Mouse (Mus musculus) spleen, postnatal 10 days (tissue): ENCODE data around the gene Gpd2.

Experiments
- DNase-seq, 2 experiments: peaks; one replicate each; pipeline ENCODE4 v3.0.0; 2021 to 2022; ENCODE audit warnings: low spot score in 2 of 2

Gpd2 gene

DNA sequence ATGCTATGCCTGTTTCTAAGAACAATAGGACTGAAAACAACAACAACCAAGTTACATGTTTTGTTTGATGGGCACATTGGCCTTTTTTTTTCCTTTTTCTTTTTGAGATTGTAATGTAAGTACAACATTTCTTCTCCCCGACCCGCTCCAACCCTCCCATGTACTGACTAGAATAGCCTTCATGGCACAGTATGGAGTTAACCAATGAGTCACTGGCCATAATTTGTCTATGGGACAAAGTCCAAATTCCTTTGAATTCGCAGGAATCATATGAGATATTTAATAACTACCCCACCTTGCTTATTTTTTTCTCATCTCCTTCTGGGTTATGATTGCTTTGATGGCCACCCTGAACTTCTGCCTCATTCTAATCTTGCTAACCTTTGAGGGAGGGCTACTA lies 12.7 kb downstream of the Gpd2 start:
- no peak for DNase-seq

DNA sequence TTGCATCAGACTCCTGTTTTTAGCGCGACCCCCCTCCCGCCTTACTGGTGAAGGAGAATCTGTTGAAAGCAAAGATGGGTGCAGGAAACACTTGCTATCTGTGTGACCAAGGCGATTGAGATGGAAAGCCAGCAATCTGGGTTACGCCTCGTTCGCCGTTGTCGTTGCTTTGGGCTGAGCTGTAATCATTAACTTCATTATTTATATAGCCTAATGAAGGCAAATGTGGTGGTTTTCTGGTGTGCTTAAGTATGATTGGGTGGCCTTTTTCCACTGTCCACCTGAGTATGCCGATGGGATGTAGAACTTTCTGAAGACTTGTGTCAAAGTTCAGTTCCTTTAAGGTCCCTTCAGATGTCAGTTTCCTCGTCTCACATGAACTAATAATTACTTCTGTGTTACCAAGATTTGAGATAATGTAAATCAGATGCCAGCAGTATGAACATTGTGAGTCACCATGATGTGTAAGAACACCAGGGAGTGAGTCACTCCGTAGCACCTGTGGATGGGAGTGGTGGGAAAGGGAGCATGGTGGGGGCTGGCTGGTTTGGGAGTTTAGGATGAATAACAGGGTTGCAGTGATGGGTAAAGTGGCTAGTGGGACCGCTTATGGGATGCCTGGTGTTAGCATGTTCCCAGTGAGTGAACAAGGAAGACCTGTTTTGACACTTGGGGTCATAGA lies 14.3 kb downstream of the Gpd2 start:
- DNase-seq: no peak

DNA sequence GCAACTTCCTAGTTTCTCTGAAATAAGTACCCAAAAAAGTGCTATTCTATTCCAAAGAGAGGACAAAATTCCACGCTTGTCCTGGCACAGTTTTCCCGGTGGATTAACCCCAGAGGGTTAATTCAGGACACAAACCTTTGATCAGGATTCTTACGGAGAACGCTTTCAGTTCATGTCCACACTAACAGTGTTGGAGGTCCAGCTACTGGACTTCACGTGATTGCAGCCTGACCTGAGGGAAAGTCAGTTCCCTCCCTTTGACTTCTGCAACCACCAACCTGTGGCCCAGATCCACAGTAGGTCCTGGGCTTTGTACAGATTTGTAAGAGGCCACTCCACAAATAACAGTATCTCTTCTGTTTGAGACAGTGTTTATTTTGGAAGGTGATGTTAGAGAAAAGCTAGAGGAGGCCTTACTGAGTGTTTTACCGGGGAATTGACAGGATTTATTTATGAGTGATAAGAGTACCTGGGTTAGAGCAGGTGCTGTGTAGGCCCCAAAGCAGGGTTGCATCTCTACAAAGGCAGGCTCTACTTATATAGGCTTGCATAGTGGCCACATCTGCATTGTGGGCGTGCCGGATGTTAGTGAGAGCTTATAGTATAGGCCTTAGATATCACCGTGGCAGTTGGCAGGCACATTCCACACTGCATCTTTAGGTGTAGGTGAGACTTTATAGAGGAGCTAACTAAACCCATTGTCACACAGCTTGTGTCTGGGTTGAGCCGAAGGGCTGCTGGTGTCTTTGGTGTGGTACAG lies 15.3 kb downstream of the Gpd2 start:
- DNase-seq: no peak

- DNase-seq: no peak
Observed at GRCm38 (mm10) chr2:57254267-57254666, 16.8 kb downstream of the Gpd2 start.

- no peak for DNase-seq
Observed at GRCm38 (mm10) chr2:57255153-57255670, 17.8 kb downstream of the Gpd2 start.

GRCm38 (mm10) chr2:57255836-57256235 lies 18.4 kb downstream of the Gpd2 start:
- DNase-seq: no peak

DNA sequence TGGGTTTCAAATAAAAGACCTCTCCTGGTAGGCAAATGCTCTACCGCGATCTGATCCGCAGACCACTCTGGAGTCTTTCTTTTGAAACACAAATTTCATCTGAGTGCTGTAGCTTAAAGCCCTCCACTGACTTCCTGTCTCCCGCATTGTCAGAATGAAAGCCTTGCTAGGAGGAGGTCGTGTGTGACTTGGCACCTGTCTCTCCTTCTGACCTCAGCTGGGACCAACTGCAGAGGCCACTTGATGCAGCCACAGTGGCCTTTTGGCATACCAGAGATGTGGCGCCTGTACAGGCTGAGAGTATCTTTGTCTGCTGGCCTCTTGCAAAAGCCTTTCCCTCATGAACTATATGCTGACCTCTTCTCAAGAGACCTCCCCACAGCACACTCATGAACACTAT lies 19.0 kb downstream of the Gpd2 start:
- no peak for DNase-seq

DNA sequence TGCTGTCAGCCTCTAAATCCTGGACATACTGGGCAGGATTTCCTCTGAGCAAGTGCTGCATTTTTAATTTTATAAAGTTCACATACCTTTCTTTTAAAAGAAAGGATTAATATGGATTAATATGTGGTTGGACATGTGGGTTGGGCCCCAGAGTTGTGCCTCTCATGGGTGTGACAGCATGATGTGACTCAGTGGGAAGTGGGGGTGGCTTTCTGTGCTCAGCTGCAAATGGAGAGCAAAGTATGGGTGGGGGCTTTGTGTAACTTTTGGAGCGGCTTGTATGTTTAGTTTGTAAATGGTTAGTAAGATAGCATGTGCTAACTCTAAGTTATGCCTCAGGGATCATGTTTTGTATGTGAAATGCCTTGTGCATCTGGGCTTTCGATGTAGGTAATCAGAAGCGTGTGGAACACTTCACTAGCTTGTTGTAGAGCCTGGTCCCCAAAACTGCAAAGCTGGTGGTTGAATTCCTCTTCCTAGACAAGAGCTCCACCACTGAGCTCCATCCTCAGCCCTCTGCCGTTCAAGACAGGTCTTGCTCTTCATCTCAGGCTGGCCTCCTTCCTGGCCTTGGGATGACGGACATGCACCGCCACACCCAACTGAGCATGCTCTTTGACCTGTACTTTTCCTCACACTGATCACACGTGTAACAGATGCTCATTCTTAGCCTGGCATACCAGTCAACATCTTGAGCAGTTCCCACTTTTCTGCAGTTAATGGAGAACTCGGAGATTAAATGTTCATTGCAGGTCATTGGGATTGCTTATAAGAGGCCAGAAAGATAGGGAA lies 24.0 kb downstream of the Gpd2 start:
- DNase-seq: no peak

GRCm38 (mm10) chr2:57263431-57263830 lies 26.0 kb downstream of the Gpd2 start:
- no peak for DNase-seq

DNA sequence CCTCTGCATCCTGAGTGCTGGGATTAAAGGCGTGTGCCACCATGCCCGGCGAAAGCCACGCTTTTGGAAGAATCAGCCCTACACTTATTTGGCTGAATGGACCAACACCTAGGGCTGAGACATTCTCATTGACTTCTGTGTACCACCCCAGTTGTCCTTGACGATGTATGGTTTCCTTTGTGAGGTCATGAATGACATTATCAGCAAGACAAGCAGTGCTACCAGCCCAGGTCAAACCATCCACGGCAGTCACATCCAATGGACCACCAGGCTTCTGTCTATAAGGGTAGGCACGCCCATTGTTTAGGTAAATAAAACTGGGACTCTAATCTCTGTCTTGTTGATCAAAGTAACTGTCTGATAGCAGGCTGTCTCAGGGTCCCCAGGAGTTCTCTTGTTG lies 27.5 kb downstream of the Gpd2 start:
- no peak for DNase-seq

DNA sequence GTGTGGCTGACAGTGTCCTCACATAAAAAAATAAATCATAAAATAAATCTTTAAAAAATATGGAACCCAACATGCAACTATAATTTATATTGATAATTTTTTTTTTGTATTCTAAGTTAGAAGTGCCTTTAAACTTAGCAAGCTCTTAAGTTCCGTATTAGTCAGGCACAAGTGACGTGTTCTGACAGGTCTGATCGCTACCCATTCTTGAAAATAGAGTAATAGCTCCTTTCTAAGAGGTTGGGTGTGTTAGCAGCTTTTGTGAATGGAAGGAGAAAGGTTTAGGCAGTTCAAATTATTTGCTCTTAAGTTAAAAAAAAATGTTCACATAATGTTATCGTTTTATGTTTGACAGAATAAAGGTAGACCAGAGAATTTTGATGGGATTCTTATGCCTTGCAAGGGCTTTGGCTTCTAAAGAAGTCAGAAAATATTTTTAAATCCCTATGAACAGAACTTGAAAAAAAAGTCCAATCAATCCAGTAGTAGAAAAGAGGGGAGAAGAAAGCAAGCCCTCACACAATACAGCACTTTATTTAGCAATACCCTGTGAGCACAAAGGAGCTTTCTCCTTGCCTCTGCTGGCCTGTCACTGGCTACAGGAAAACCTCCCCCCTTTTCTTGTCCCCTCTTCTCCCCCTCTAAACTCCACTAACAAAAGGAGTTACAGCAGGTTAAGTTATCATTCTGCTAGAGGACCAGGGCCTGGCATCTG lies 29.4 kb downstream of the Gpd2 start:
- no peak for DNase-seq

- DNase-seq: no peak
Observed at GRCm38 (mm10) chr2:57267394-57267716, 29.9 kb downstream of the Gpd2 start.

- no peak for DNase-seq
Observed at GRCm38 (mm10) chr2:57267896-57268295, 30.5 kb downstream of the Gpd2 start.

DNA sequence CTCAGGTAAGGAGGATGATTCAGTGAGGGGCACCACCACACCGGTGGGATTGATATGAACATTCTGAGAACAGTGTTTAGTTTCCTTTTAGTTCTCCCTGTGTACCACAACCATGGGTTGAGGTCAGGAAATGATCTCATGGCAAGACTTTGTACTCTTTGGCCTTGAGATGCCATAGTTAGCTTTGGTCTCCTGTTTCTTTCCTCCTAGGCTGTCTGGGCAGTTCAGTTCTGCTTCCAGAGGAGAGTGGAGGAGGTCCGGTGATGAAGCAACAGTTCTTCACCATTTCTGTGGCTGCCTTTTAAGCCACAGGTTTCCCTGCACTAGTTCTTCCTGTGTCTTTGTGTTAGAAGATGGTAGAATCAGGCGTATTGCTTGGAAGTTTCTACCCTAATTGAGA lies 31.4 kb downstream of the Gpd2 start:
- no peak for DNase-seq

DNA sequence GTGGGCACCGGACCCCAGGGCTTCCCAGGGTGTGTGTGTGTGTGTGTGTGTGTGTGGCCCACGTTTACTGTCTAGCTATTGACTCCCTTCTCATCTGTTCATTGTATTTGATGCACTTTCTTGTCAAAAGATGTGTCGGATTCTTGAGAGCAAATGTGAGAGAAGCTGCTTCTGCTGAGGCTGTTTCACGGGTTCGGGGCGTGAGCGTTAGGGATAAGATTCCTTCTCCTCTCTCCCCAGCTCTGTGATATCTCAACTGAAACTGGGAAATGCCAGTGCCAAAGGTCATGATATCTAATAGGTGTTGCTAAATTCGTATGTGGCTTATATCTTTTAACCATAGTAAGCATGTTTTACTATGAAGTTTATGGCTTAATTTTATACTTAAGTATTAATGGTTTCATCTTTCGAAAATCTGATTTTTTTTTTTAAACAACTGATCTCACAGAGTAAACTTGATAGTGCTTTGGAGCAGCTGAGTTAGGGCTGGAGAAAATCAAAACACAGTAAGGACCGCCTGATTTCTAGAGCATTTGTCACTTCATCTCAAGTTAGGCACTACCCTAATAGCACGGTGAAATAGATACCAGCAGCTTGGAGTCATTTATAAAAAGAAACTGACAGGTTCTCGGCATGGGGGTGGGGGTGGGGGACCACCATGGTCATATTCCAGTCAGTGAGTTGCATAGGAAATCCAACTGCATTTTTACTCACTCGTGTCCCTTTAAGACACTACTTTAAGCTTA lies 32.4 kb downstream of the Gpd2 start:
- DNase-seq: no peak

- DNase-seq: no peak
Observed at GRCm38 (mm10) chr2:57280190-57280723, 42.8 kb downstream of the Gpd2 start.

- no peak for DNase-seq
Observed at GRCm38 (mm10) chr2:57283791-57284190, 46.4 kb downstream of the Gpd2 start.

DNA sequence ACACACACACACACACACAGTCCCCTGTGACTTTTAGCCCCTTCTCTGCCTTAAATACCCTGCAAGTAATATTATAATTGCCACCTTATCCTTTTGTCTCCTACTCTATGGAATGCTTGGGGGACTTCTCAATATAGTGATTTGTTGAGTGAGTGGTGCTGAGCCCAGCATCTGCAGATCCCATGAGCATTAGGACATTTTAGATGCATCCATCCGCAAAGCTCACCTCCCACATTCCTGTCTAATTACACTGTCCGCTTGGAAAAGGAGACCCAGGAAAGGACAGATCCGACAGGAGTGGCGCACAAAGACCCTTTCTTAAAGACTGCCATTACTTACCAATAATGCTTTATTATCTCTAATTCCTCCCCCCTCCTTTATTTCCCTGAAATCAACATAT lies 47.8 kb downstream of the Gpd2 start:
- no peak for DNase-seq

GRCm38 (mm10) chr2:57287986-57288385 lies 50.6 kb downstream of the Gpd2 start:
- no peak for DNase-seq

- no peak for DNase-seq
Observed at GRCm38 (mm10) chr2:57293571-57293970, 56.1 kb downstream of the Gpd2 start.

DNA sequence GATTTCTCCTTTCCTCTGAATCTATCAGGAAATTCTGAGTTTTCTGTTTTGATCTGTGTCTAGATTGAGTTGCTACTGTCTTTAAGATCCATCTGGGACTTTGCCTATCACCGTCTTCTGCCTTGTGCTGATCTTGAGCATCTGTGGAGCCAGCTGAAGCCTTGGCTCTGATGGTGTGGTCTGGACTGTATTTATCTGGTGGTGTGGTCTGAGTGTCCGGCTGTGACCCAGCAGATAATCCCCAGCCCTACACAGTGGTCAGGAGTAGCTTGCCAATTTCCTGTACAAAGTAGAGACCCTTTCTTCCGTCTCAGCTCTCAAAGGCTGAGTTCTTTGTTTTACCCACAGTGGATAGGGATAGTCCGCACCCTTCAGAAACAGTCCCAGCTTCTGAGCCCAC lies 58.6 kb downstream of the Gpd2 start:
- DNase-seq: no peak
